Mouse (Mus musculus) heart, adult 2 months (tissue): ENCODE measurements around the gene Cfap45.

Experiments used
- CTCF ChIP-seq: fragments of 200-600 bp; IDR thresholded peaks from 2 replicates; pipeline ENCODE4 v1.8.1; 2022; ENCODE audit warnings: antibody characterized with exemption, mild to moderate bottlenecking, moderate library complexity
- EP300 ChIP-seq: fragments of 200-500 bp; IDR thresholded peaks from 2 replicates; pipeline ENCODE4 v1.6.1; 2011; ENCODE audit warnings: low read depth, low read length, control low read depth; ENCODE audit not compliant: insufficient read depth
- POLR2A ChIP-seq: fragments of 200-500 bp; IDR thresholded peaks from 2 replicates; pipeline ENCODE4 v1.6.1; 2011; ENCODE audit warnings: mild to moderate bottlenecking, low read depth, low read length, control low read depth; ENCODE audit not compliant: insufficient read depth

DNA sequence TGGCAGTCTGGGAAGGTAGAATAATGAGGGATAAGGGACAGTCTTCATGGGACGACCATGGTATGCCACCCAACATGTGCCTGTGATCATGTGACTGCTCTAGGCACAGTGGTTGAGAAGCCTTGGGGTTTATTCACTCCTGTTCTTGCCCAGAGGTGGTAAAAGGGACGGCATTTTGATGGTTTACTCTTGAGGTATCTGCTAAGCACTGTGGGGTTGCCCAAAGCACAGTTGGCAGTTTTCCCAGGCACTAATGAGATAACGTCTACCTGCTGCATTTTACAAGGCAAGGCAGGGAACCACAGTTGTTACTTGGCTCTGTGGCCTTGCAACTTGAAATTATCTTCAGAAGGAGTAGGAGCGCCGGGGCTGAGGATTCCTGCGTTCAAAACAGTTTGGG lies 19.2 kb downstream of the Cfap45 start:
- TF ChIP-seq POLR2A: no peak
- TF ChIP-seq CTCF: no peak
- no peak for TF ChIP-seq EP300
